Mouse (Mus musculus) neural tube, embryonic 14.5 days (tissue): ENCODE data around the gene Pir. TPM values are rescaled to one million over a fixed set of nuclear protein-coding genes. Genes with fewer than 3 reads are reported as not detected.

ENCODE experiments used
- polyA plus RNA-seq: library from polyadenylated mRNA; unstranded; fragments of >200 nt; fragmentation: Nextera tagmentation; extraction: Ambion mirVana; gene quantifications from 2 replicates; pipeline ENCODE4 v1.2.1, GENCODE M21; 2014

Gene Pir
- polyA plus RNA-seq, 1 experiment from 2014 or later = 2.5 TPM

Other genes with a start within 250 kb of the Pir start
- 0.76 and 0.91 TPM in 2 replicates for gene Car5b, start 241.4 kb upstream of the Pir start, polyA plus RNA-seq
- gene Siah1b, start 192.9 kb upstream of the Pir start, polyA plus RNA-seq = 17.3 and 17.8 TPM in 2 replicates
- gene Cltrn, start 180.5 kb upstream of the Pir start, polyA plus RNA-seq = not detected in 2 replicates
- gene Ace2, start 130.0 kb upstream of the Pir start, polyA plus RNA-seq = 0.16 TPM in 1 of 2 replicates, not detected in the other
- gene Bmx, start 11.2 kb upstream of the Pir start, polyA plus RNA-seq = 0.37 TPM in 1 of 2 replicates, not detected in the other
- 0.09 and 0.19 TPM in 2 replicates for gene Vegfd, start 104.0 kb downstream of the Pir start, polyA plus RNA-seq
- gene Piga, start 150.4 kb downstream of the Pir start, polyA plus RNA-seq = 4.4 and 6.7 TPM in 2 replicates
- not detected in 2 replicates for gene Asb11, start 167.6 kb downstream of the Pir start, polyA plus RNA-seq
- not detected in 2 replicates for gene Asb9, start 237.0 kb downstream of the Pir start, polyA plus RNA-seq